Mouse (Mus musculus): Measurements from ENCODE around the gene Actr1b.

Actr1b gene

GRCm38 (mm10) chr1:36655039-36655438 lies 59.2 kb downstream of the Actr1b start:
- no peak for DNase-seq (ENCODE audit: low read depth, low spot score)

Measured in CD4-positive, CD25-positive, alpha-beta regulatory T cell, adult 2 months (primary cell).